Mouse (Mus musculus) limb, embryonic 10.5 days (tissue): ENCODE measurements around the gene Col6a6. TPM values are rescaled to one million over a fixed set of nuclear protein-coding genes. Genes with fewer than 3 reads are reported as not detected.
A peak's percentile ranks its signal among the peaks of the same experiment; 100 is the strongest.
"Not testable (repeated sequence)": the region's sequence is repeated elsewhere in the genome, so short reads cannot be mapped to it uniquely, and the experiment has no call there.

ENCODE experiments used
- DNase-seq: peaks from one replicate; pipeline ENCODE4 v3.0.0-alpha.2; 2017; ENCODE audit warnings: low spot score
- H3K27ac ChIP-seq: fragments of 300-500 bp; sonication (generic); 2 replicates; pipeline ENCODE4 v1.5.1; 2016; ENCODE audit warnings: mild to moderate bottlenecking
- H3K27me3 ChIP-seq: fragments of 300-500 bp; sonication (generic); 2 replicates; pipeline ENCODE4 v1.6.1; 2016; ENCODE audit warnings: low read depth, mild to moderate bottlenecking; ENCODE audit not compliant: poor library complexity, severe bottlenecking
- H3K36me3 ChIP-seq: fragments of 300-500 bp; sonication (generic); 2 replicates; pipeline ENCODE4 v1.6.1; 2016; ENCODE audit warnings: mild to moderate bottlenecking, moderate library complexity
- H3K4me1 ChIP-seq: fragments of 300-500 bp; sonication (generic); 2 replicates; pipeline ENCODE4 v1.6.1; 2016
- H3K4me3 ChIP-seq: fragments of 300-500 bp; sonication (generic); 2 replicates; pipeline ENCODE4 v1.5.1; 2016; ENCODE audit warnings: mild to moderate bottlenecking, moderate library complexity
- H3K9me3 ChIP-seq: fragments of 300-500 bp; sonication (generic); replicated peaks from 2 replicates; pipeline ENCODE4 v1.6.1; 2016; ENCODE audit warnings: mild to moderate bottlenecking
- WGBS: fragments of 180-500 bp; shearing (Covaris S2); methylation state at CpG from one replicate; pipeline ENCODE4 v1.1.7; 2016; 5-methylcytosine and 5-hydroxymethylcytosine counted together
- polyA plus RNA-seq: library from polyadenylated mRNA; unstranded; fragments of >200 nt; fragmentation: Nextera tagmentation; extraction: Ambion mirVana; gene quantifications from 2 replicates; pipeline ENCODE4 v1.2.1, GENCODE M21; 2016

Gene Col6a6
- polyA plus RNA-seq, 1 experiment from 2014 or later, result 0.05 TPM

GRCm38 (mm10) chr9:105672032-105672431, 155.9 kb downstream of the Col6a6 start:
- H3K9me3 ChIP-seq, result no peaks in the 10 kb centered on the region
- H3K4me1 ChIP-seq, result no peaks in the 10 kb centered on the region
- H3K4me3 ChIP-seq, result no peak overlapping the region
- WGBS, result 72% methylated on average over 2 of the region's 2 CpGs
- peaks cover 76% of the 10 kb centered on the region for H3K36me3 ChIP-seq
- H3K27me3 ChIP-seq, result no peaks in the 10 kb centered on the region
- DNase-seq, result no peak
- H3K27ac ChIP-seq, result no peak overlapping the region

- no peak overlapping the region for H3K4me3 ChIP-seq
- H3K27me3 ChIP-seq, result no peaks in the 10 kb centered on the region
- H3K9me3 ChIP-seq, result no peaks in the 10 kb centered on the region
- no peak for DNase-seq
- no peak overlapping the region for H3K27ac ChIP-seq
- WGBS, result 97% methylated on average over 4 of the region's 4 CpGs
- H3K4me1 ChIP-seq, result no peaks in the 10 kb centered on the region
- H3K36me3 ChIP-seq, result peaks cover 74% of the 10 kb centered on the region
Measured at GRCm38 (mm10) chr9:105670916-105671315, 157.0 kb downstream of the Col6a6 start.

GRCm38 (mm10) chr9:105665269-105665668, 162.7 kb downstream of the Col6a6 start:
- 92% methylated on average over 7 of the region's 7 CpGs for WGBS

GRCm38 (mm10) chr9:105659877-105660276, 168.1 kb downstream of the Col6a6 start:
- no peak overlapping the region for H3K27ac ChIP-seq
- no peaks in the 10 kb centered on the region for H3K27me3 ChIP-seq
- no peak for DNase-seq
- H3K4me3 ChIP-seq, result no peak overlapping the region
- H3K36me3 ChIP-seq, result peaks cover 82% of the 10 kb centered on the region
- 95% methylated on average over 6 of the region's 6 CpGs for WGBS
- H3K9me3 ChIP-seq, result no peaks in the 10 kb centered on the region
- no peaks in the 10 kb centered on the region for H3K4me1 ChIP-seq

More at GRCm38 (mm10) chr9:105665269-105665668, 162.7 kb downstream of the Col6a6 start:
- Histone ChIP-seq H3K27ac (no peak overlapping the region), H3K27me3 (no peaks in the 10 kb centered on the region), H3K4me3 (no peak overlapping the region), H3K9me3 (no peaks in the 10 kb centered on the region), H3K4me1 (no peaks in the 10 kb centered on the region), H3K36me3 (peaks cover 89% of the 10 kb centered on the region)
- no peak for DNase-seq

GRCm38 (mm10) chr9:105658216-105658615, 169.7 kb downstream of the Col6a6 start:
- WGBS, result 97% methylated on average over 12 of the region's 12 CpGs
- Histone ChIP-seq H3K36me3 (peaks cover 82% of the 10 kb centered on the region), H3K27ac (no peak overlapping the region), H3K4me3 (no peak overlapping the region), H3K4me1 (no peaks in the 10 kb centered on the region), H3K9me3 (no peaks in the 10 kb centered on the region), H3K27me3 (no peaks in the 10 kb centered on the region)
- no peak for DNase-seq

GRCm38 (mm10) chr9:105656189-105656588, 171.8 kb downstream of the Col6a6 start:
- WGBS, result 86% methylated on average over 2 of the region's 2 CpGs
- Histone ChIP-seq H3K4me1 (no peaks in the 10 kb centered on the region), H3K27ac (no peak overlapping the region), H3K4me3 (no peak overlapping the region), H3K36me3 (peaks cover 82% of the 10 kb centered on the region), H3K27me3 (no peaks in the 10 kb centered on the region), H3K9me3 (no peaks in the 10 kb centered on the region)
- no peak for DNase-seq

- H3K27me3 ChIP-seq, result no peaks in the 10 kb centered on the region
- peaks cover 7% of the 10 kb centered on the region for H3K4me1 ChIP-seq
- H3K27ac ChIP-seq, result peak within 1 kb of the TSS; percentile 81
- peak within 1 kb of the TSS; percentile 71 for H3K4me3 ChIP-seq
- WGBS, result 7% methylated on average over 37 of the region's 37 CpGs
- peak; percentile 84 for DNase-seq
- H3K36me3 ChIP-seq, result peaks cover 27% of the 10 kb centered on the region
- no peaks in the 10 kb centered on the region for H3K9me3 ChIP-seq
Measured at GRCm38 (mm10) chr9:105642460-105643371, 185.2 kb downstream of the Col6a6 start, which contains the start of gene Pik3r4. Gene Pik3r4 (plus strand): TSS chr9:105642978.

GRCm38 (mm10) chr9:105641377-105641776, 186.6 kb downstream of the Col6a6 start:
- H3K27me3 ChIP-seq, H3K4me3 ChIP-seq, H3K4me1 ChIP-seq, H3K9me3 ChIP-seq, DNase-seq, H3K27ac ChIP-seq: not testable (repeated sequence)
- 88% methylated on average over 6 of the region's 6 CpGs for WGBS
- H3K36me3 ChIP-seq, result peaks cover 21% of the 10 kb centered on the region

Other genes with a start within 250 kb of the Col6a6 start
- gene Pik3r4, start 185.2 kb downstream of the Col6a6 start, polyA plus RNA-seq, result 23.7 and 26.6 TPM in 2 replicates
- 0.10 TPM in 1 of 2 replicates, not detected in the other for gene Col6a5, start 132.5 kb upstream of the Col6a6 start, polyA plus RNA-seq